Mouse (Mus musculus): ENCODE results near the gene Glb1.

- TF ChIP-seq POLR2A (IDR thresholded peaks at IDR 0.05; ENCODE audit: control insufficient read depth in 1 of 2, insufficient read depth in 1 of 2, low read depth in 1 of 2, low read length in 2 of 2, poor library complexity in 1 of 2) (peak; percentile 42 to 68; a peak in 2 of 4 replicates), CTCF (IDR thresholded peaks at IDR 0.05 in 2 of 3, conservative IDR thresholded peaks at IDR 0.05 in 1 of 3; ENCODE audit: control insufficient read depth in 1 of 3, insufficient read depth in 1 of 3, low read depth in 2 of 3, low read length in 3 of 3, poor library complexity in 1 of 3, severe bottlenecking in 1 of 3) (no peak), EP300 (IDR thresholded peaks at IDR 0.05; ENCODE audit: low read depth in 1 of 2, low read length in 2 of 2) (peak in 1 of 2 experiments; percentile 68; a peak in 2 of 4 replicates), MAX (IDR thresholded peaks at IDR 0.05; ENCODE audit: low read length) (peak; percentile 91), E2F4 (IDR thresholded peaks at IDR 0.05; ENCODE audit: borderline replicate concordance, low read depth, low read length) (no peak), USF1 (IDR thresholded peaks at IDR 0.05; ENCODE audit: low read depth, low read length) (no peak; the same call in 1 of the 2 replicates), TBP (IDR thresholded peaks at IDR 0.05; ENCODE audit: low read depth, low read length) (peak; percentile 46), GATA1 (IDR thresholded peaks at IDR 0.05; ENCODE audit: low read depth, low read length) (no peak), SMC3 (IDR thresholded peaks at IDR 0.05; ENCODE audit: low read depth, low read length) (no peak), UBTF (IDR thresholded peaks at IDR 0.05; ENCODE audit: borderline replicate concordance, insufficient read depth, low read depth, low read length) (no peak), CHD2 (IDR thresholded peaks at IDR 0.05; ENCODE audit: low read length) (no peak), MXI1 (IDR thresholded peaks at IDR 0.05; ENCODE audit: low read depth, low read length) (peak; percentile 96), MAZ (IDR thresholded peaks at IDR 0.05; ENCODE audit: low read depth, low read length) (0 out of 2 replicates have a peak, but pooled peaks have one; percentile 18), TAL1 (IDR thresholded peaks at IDR 0.05; ENCODE audit: low read length) (no peak)
Measured at GRCm38 (mm10) chr9:114367783-114368470, 32.9 kb upstream of the Glb1 start.

Data from MEL (cell line).